Mouse (Mus musculus): ENCODE measurements around the gene Scd1.
A peak's percentile ranks its signal among the peaks of the same experiment; 100 is the strongest.

Scd1 gene

GRCm38 (mm10) chr19:44407341-44408222 lies at the start of gene Scd1:
TSS of gene Scd1 (minus strand) at chr19:44407879.
- DNase-seq (ENCODE audit: inconsistent age in 2 of 2, low spot score in 1 of 2), result peak; percentile 83 to 91

- no peak for DNase-seq (ENCODE audit: inconsistent age in 2 of 2, low spot score in 1 of 2)
Measured at GRCm38 (mm10) chr19:44455356-44455755, 47.7 kb upstream of the Scd1 start.

GRCm38 (mm10) chr19:44454862-44455261 lies 47.2 kb upstream of the Scd1 start:
- DNase-seq (ENCODE audit: inconsistent age in 2 of 2, low spot score in 1 of 2), result no peak

GRCm38 (mm10) chr19:44447927-44448326 lies 40.2 kb upstream of the Scd1 start:
- DNase-seq (ENCODE audit: inconsistent age in 2 of 2, low spot score in 1 of 2), result no peak

GRCm38 (mm10) chr19:44445755-44446154 lies 38.1 kb upstream of the Scd1 start:
- no peak for DNase-seq (ENCODE audit: inconsistent age in 2 of 2, low spot score in 1 of 2)

- DNase-seq (ENCODE audit: inconsistent age in 2 of 2, low spot score in 1 of 2), result no peak
Measured at GRCm38 (mm10) chr19:44439302-44439701, 31.6 kb upstream of the Scd1 start.

GRCm38 (mm10) chr19:44437975-44438374 lies 30.3 kb upstream of the Scd1 start:
- DNase-seq (ENCODE audit: inconsistent age in 2 of 2, low spot score in 1 of 2), result no peak

GRCm38 (mm10) chr19:44432084-44432483 lies 24.4 kb upstream of the Scd1 start:
- no peak for DNase-seq (ENCODE audit: inconsistent age in 2 of 2, low spot score in 1 of 2)

- DNase-seq (ENCODE audit: inconsistent age in 2 of 2, low spot score in 1 of 2), result no peak
Measured at GRCm38 (mm10) chr19:44427721-44428120, 20.0 kb upstream of the Scd1 start.

- DNase-seq (ENCODE audit: inconsistent age in 2 of 2, low spot score in 1 of 2), result peak in 1 of 2 experiments; percentile 47
Measured at GRCm38 (mm10) chr19:44422051-44422631, 14.5 kb upstream of the Scd1 start.

GRCm38 (mm10) chr19:44419530-44419929 lies 11.9 kb upstream of the Scd1 start:
- no peak for DNase-seq (ENCODE audit: inconsistent age in 2 of 2, low spot score in 1 of 2)

- peak; percentile 60 to 90 for DNase-seq (ENCODE audit: inconsistent age in 2 of 2, low spot score in 1 of 2)
Measured at GRCm38 (mm10) chr19:44418945-44419344, 11.3 kb upstream of the Scd1 start.

- no peak for DNase-seq (ENCODE audit: inconsistent age in 2 of 2, low spot score in 1 of 2)
Measured at GRCm38 (mm10) chr19:44418544-44418943, 10.9 kb upstream of the Scd1 start.

- peak in 1 of 2 experiments; percentile 34 for DNase-seq (ENCODE audit: inconsistent age in 2 of 2, low spot score in 1 of 2)
Measured at GRCm38 (mm10) chr19:44418061-44418460, 10.4 kb upstream of the Scd1 start.

- no peak for DNase-seq (ENCODE audit: inconsistent age in 2 of 2, low spot score in 1 of 2)
Measured at GRCm38 (mm10) chr19:44417448-44417847, 9.8 kb upstream of the Scd1 start.

- peak in 1 of 2 experiments; percentile 61 for DNase-seq (ENCODE audit: inconsistent age in 2 of 2, low spot score in 1 of 2)
Measured at GRCm38 (mm10) chr19:44416240-44416639, 8.6 kb upstream of the Scd1 start.

- DNase-seq (ENCODE audit: inconsistent age in 2 of 2, low spot score in 1 of 2), result no peak
Measured at GRCm38 (mm10) chr19:44415464-44415863, 7.8 kb upstream of the Scd1 start.

GRCm38 (mm10) chr19:44410269-44410992 lies 2.8 kb upstream of the Scd1 start:
- no peak for DNase-seq (ENCODE audit: inconsistent age in 2 of 2, low spot score in 1 of 2)

GRCm38 (mm10) chr19:44408595-44408994 lies 916 bp upstream of the Scd1 start:
- DNase-seq (ENCODE audit: inconsistent age in 2 of 2, low spot score in 1 of 2), result no peak

GRCm38 (mm10) chr19:44408223-44408545 lies 505 bp upstream of the Scd1 start:
- peak; percentile 76 to 87 for DNase-seq (ENCODE audit: inconsistent age in 2 of 2, low spot score in 1 of 2)

- peak in 1 of 2 experiments; percentile 40 for DNase-seq (ENCODE audit: inconsistent age in 2 of 2, low spot score in 1 of 2)
Measured at GRCm38 (mm10) chr19:44403546-44403945, 4.1 kb downstream of the Scd1 start.

Data from adrenal gland, adult (tissue).